14 mouse cellular contexts compared by ENCODE assay signal in the genomic region with DNA sequence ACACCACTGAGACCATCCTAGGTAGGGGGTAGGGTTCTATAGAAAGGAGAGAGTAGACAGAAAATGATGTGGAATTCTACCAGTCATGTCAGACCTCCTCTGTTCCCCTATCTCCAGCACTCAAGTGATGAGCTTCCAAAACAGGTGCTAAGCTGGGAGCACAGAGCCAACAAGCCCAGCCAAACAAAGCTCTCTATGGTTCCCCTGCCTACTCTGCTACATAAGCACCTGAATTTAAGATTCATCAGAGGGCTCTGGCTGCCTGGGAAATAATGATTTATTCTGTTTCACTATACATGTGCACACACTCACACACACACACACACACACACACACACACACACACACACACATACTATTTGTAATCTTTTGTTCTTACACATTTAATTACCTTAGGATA.
"Had no signal": no experiment of that assay in that cellular context is flagged by ENCODE, and none has a peak within 500 bp of the region (broad histone marks: within the 10 kb centered on the region; RNA-seq: fewer than 3 reads in every experiment).

No protein-coding gene starts in this region.

- H3K4me1 ChIP-seq: limb, embryonic 13.5 days had no signal

- H3K9me3 ChIP-seq: limb, embryonic 13.5 days; neural tube, embryonic 13.5 days had no signal

- H3K4me2 ChIP-seq: limb, embryonic 13.5 days; neural tube, embryonic 13.5 days had no signal

- H3K4me3 ChIP-seq: limb, embryonic 13.5 days; neural tube, embryonic 13.5 days had no signal

- DNase-seq: kidney, adult 11 months; kidney, adult 9 months; kidney, postnatal 36 days; left cerebral cortex, postnatal 4 days; lung, adult 18-20 months; retina, postnatal 1 day; right cerebral cortex, postnatal 4 days; spleen, adult 18-20 months; thymus, adult 18-20 months; thymus, postnatal 14 days had no signal

- H3K27ac ChIP-seq: kidney, postnatal 0 days; limb, embryonic 13.5 days; liver, embryonic 14.5 days had no signal

- H3K36me3 ChIP-seq: limb, embryonic 13.5 days; neural tube, embryonic 13.5 days had no signal

- H3K9ac ChIP-seq: limb, embryonic 13.5 days; liver, embryonic 14.5 days; neural tube, embryonic 13.5 days had no signal

- H3K27me3 ChIP-seq: limb, embryonic 13.5 days; neural tube, embryonic 13.5 days had no signal
